Mouse (Mus musculus): ENCODE measurements around the gene Arsj.

DNA sequence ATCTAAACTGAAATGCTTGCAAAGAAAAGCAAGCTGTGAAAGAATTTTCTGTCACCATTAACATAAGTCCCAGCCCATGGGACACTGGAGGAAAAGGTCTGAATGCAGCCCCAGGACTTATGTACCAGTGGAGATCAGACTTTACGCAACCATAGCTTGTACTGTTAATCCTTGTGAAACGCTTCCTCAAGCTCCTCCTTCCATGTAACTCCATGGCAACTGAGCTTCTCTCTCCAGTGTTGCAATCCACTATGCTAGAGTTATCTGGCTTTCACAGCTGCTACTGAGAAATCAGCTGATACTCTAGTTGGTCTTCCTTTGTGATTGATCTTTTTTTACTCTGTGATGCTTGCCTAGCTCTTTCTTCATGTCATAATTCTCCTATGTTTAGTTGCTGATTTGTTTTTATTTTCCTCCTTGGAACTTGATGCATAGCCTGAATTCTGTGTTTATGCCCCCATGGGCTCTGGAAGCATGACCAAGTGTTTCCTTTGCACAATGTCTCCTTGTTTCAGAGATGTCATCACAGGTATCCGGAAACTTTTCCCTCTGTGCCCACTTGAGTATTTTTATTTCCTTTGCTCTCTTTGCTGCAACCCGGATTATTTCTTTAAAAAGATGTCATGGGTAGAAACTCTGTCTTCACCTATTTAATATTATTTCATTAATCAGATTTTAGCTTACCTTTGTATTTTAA, 99.8 kb downstream of the Arsj start:
- no peak for TF ChIP-seq POLR2A (IDR thresholded peaks at IDR 0.05; ENCODE audit: low read depth, low read length)
- no peak for TF ChIP-seq CTCF (conservative IDR thresholded peaks at IDR 0.05; ENCODE audit: insufficient read depth, insufficient read length, low read depth, low read length)

Data from kidney, adult 2 months (tissue).